In genomic region chr9:101999690-102000089, GRCm38 (mm10) we compare ENCODE assay signal across 25 mouse cellular contexts.
DNase-seq lines count a peak whose midpoint lies in the region; ATAC-seq and TF ChIP-seq lines count a peak whose summit lies in the region.
"Had no signal": no experiment of that assay in that cellular context is flagged by ENCODE, and none has a peak within 500 bp of the region (broad histone marks: within the 10 kb centered on the region; RNA-seq: fewer than 3 reads in every experiment).

No protein-coding gene starts in this region.

- H3K4me2 ChIP-seq in kidney, embryonic 14.5 days (replicated peaks; ENCODE audit: low read depth, low read length) = no peak overlapping the region
- H3K4me2 ChIP-seq in kidney, postnatal 0 days (ENCODE audit: low read length) = no peak overlapping the region
- no peak overlapping the region for H3K4me2 ChIP-seq in stomach, embryonic 14.5 days (replicated peaks; ENCODE audit: low read depth, low read length)
- H3K4me2 ChIP-seq in stomach, postnatal 0 days (replicated peaks; ENCODE audit: low read depth) = no peak overlapping the region
- H3K4me2 ChIP-seq: embryonic facial prominence, embryonic 12.5 days; forebrain, embryonic 13.5 days had no signal

- H3K36me3 ChIP-seq in heart, embryonic 10.5 days = no peaks in the 10 kb centered on the region
- no peaks in the 10 kb centered on the region for H3K36me3 ChIP-seq in kidney, embryonic 14.5 days (ENCODE audit: control insufficient read depth, insufficient read depth, low read length)
- H3K36me3 ChIP-seq in kidney, adult 2 months (ENCODE audit: control insufficient read depth, insufficient read depth, low read length) = no peaks in the 10 kb centered on the region
- H3K36me3 ChIP-seq in kidney, postnatal 0 days (ENCODE audit: insufficient read depth, low read length) = no peaks in the 10 kb centered on the region
- H3K36me3 ChIP-seq in stomach, embryonic 14.5 days (ENCODE audit: control insufficient read depth, insufficient read depth, low read length) = no peaks in the 10 kb centered on the region
- no peaks in the 10 kb centered on the region for H3K36me3 ChIP-seq in stomach, postnatal 0 days (ENCODE audit: control insufficient read depth, insufficient read depth, low read length)
- H3K36me3 ChIP-seq: embryonic facial prominence, embryonic 10.5 days; embryonic facial prominence, embryonic 12.5 days; G1E had no signal

- peak; percentile 52; the same call in 1 of the 2 replicates for ATAC-seq in kidney, embryonic 14.5 days (ENCODE audit: low FRiP score, low TSS enrichment)
- ATAC-seq in kidney, postnatal 0 days (replicated peaks; ENCODE audit: low FRiP score, low read depth) = no peak
- ATAC-seq in stomach, embryonic 14.5 days (ENCODE audit: insufficient number of reproducible peaks, insufficient read depth, low FRiP score, low read depth) = peak; percentile 34; the same call in 1 of the 2 replicates
- ATAC-seq in stomach, postnatal 0 days (ENCODE audit: low FRiP score, low TSS enrichment) = no peak
- ATAC-seq: activated CD4-positive, CD25-positive, alpha-beta regulatory T cell, adult 4 months; CD4-positive, CD25-positive, alpha-beta regulatory T cell, adult 4 months; forebrain, embryonic 13.5 days; Patski had no signal

- H3K4me3 ChIP-seq in heart, embryonic 10.5 days = no peak overlapping the region
- no peak overlapping the region for H3K4me3 ChIP-seq in kidney, embryonic 14.5 days (ENCODE audit: low read length)
- no peak overlapping the region for H3K4me3 ChIP-seq in kidney, adult 2 months (ENCODE audit: insufficient read depth, low read depth, low read length)
- H3K4me3 ChIP-seq in kidney, postnatal 0 days (replicated peaks; ENCODE audit: low read depth, low read length) = no peak overlapping the region
- H3K4me3 ChIP-seq in stomach, embryonic 14.5 days (ENCODE audit: low read depth, low read length) = no peak overlapping the region
- H3K4me3 ChIP-seq in stomach, postnatal 0 days (ENCODE audit: low read depth, low read length) = no peak overlapping the region
- H3K4me3 ChIP-seq: embryonic facial prominence, embryonic 10.5 days; embryonic facial prominence, embryonic 12.5 days; forebrain, embryonic 13.5 days had no signal

- intact Hi-C loops in heart, postnatal 25 days (cut with DNase I) = loop anchor here (5.0 kb wide), 1 partner anchor 307 kb away; no protein-coding TSS in a partner anchor

- TF ChIP-seq EP300 in stomach, postnatal 0 days (optimal IDR thresholded peaks at IDR 0.05) = no peak

- 0 out of 2 replicates have a peak, but pooled peaks cover 3% of the 10 kb centered on the region for H3K27me3 ChIP-seq in heart, embryonic 10.5 days (ENCODE audit: insufficient read depth, poor library complexity, severe bottlenecking)
- no peaks in the 10 kb centered on the region for H3K27me3 ChIP-seq in kidney, embryonic 14.5 days (ENCODE audit: control insufficient read depth, insufficient read depth, low read length)
- H3K27me3 ChIP-seq in kidney, adult 2 months (replicated peaks; ENCODE audit: control insufficient read depth, insufficient read depth, low read length) = no peaks in the 10 kb centered on the region
- no peaks in the 10 kb centered on the region for H3K27me3 ChIP-seq in kidney, postnatal 0 days (ENCODE audit: insufficient read depth, low read length)
- no peaks in the 10 kb centered on the region for H3K27me3 ChIP-seq in stomach, embryonic 14.5 days (ENCODE audit: control insufficient read depth, insufficient read depth, low read length)
- no peaks in the 10 kb centered on the region for H3K27me3 ChIP-seq in stomach, postnatal 0 days (ENCODE audit: control insufficient read depth, insufficient read depth, low read length)
- H3K27me3 ChIP-seq: CH12.LX; embryonic facial prominence, embryonic 12.5 days; forebrain, embryonic 13.5 days; Patski had no signal

- H3K9ac ChIP-seq in kidney, embryonic 14.5 days (ENCODE audit: low read depth, low read length) = no peak overlapping the region
- H3K9ac ChIP-seq in kidney, postnatal 0 days (ENCODE audit: low read depth, low read length) = no peak overlapping the region
- no peak overlapping the region for H3K9ac ChIP-seq in stomach, embryonic 14.5 days (replicated peaks; ENCODE audit: low read depth, low read length)
- H3K9ac ChIP-seq in stomach, postnatal 0 days (ENCODE audit: low read length) = no peak overlapping the region
- H3K9ac ChIP-seq: embryonic facial prominence, embryonic 12.5 days; forebrain, embryonic 13.5 days had no signal

- peak; percentile 67 for DNase-seq in heart, embryonic 10.5 days (ENCODE audit: low spot score)
- DNase-seq in heart, postnatal 25 days (ENCODE audit: low spot score) = no peak
- no peak for DNase-seq in kidney, adult 2 months
- peak; percentile 6 for DNase-seq in kidney, postnatal 0 days (ENCODE audit: low spot score)
- DNase-seq in kidney, adult 11 months = no peak
- no peak for DNase-seq in stomach, postnatal 0 days (ENCODE audit: low spot score)
- DNase-seq: adrenal gland, adult 8-10 months; adrenal gland, postnatal 14 days; adrenal gland, postnatal 36 days; B cell, adult 2 months; cerebellum, adult 11-12 months; cerebellum, adult 2 months; cerebellum, adult 9-10 months; cerebellum, postnatal 10 days; cerebellum, postnatal 25 days had no signal

- no peaks in the 10 kb centered on the region; the same call in 1 of the 2 replicates for H3K9me3 ChIP-seq in heart, embryonic 10.5 days
- no peaks in the 10 kb centered on the region for H3K9me3 ChIP-seq in kidney, embryonic 14.5 days (ENCODE audit: control insufficient read depth, low read length)
- no peaks in the 10 kb centered on the region for H3K9me3 ChIP-seq in kidney, postnatal 0 days (replicated peaks; ENCODE audit: low read length)
- no peaks in the 10 kb centered on the region for H3K9me3 ChIP-seq in stomach, embryonic 14.5 days (ENCODE audit: control insufficient read depth, low read depth, low read length)
- H3K9me3 ChIP-seq in stomach, postnatal 0 days (ENCODE audit: control insufficient read depth, low read length) = no peaks in the 10 kb centered on the region
- H3K9me3 ChIP-seq: embryonic facial prominence, embryonic 10.5 days; embryonic facial prominence, embryonic 12.5 days; forebrain, embryonic 13.5 days had no signal

- no peak overlapping the region for H3K27ac ChIP-seq in heart, embryonic 10.5 days
- H3K27ac ChIP-seq in kidney, embryonic 14.5 days (ENCODE audit: low read depth, low read length) = no peak overlapping the region
- no peak overlapping the region for H3K27ac ChIP-seq in kidney, adult 2 months (ENCODE audit: insufficient read depth, low read depth, low read length)
- H3K27ac ChIP-seq in kidney, postnatal 0 days = no peak overlapping the region
- H3K27ac ChIP-seq in stomach, embryonic 14.5 days (ENCODE audit: low read length) = no peak overlapping the region
- H3K27ac ChIP-seq in stomach, postnatal 0 days (replicated peaks) = no peak overlapping the region
- H3K27ac ChIP-seq: embryonic facial prominence, embryonic 10.5 days; embryonic facial prominence, embryonic 12.5 days; forebrain, embryonic 13.5 days had no signal

- TF ChIP-seq POLR2A in kidney, adult 2 months (IDR thresholded peaks at IDR 0.05; ENCODE audit: low read depth, low read length) = no peak

- peaks cover 27% of the 10 kb centered on the region for H3K4me1 ChIP-seq in heart, embryonic 10.5 days
- no peaks in the 10 kb centered on the region for H3K4me1 ChIP-seq in kidney, embryonic 14.5 days (ENCODE audit: control insufficient read depth, insufficient read depth, low read length)
- no peaks in the 10 kb centered on the region for H3K4me1 ChIP-seq in kidney, adult 2 months (ENCODE audit: control insufficient read depth, insufficient read depth, low read length)
- H3K4me1 ChIP-seq in kidney, postnatal 0 days (replicated peaks; ENCODE audit: insufficient read depth, low read length) = no peaks in the 10 kb centered on the region
- no peaks in the 10 kb centered on the region; the same call in 1 of the 2 replicates for H3K4me1 ChIP-seq in stomach, embryonic 14.5 days (ENCODE audit: control insufficient read depth, insufficient read depth, low read length)
- no peaks in the 10 kb centered on the region for H3K4me1 ChIP-seq in stomach, postnatal 0 days (replicated peaks; ENCODE audit: control insufficient read depth, insufficient read depth)
- H3K4me1 ChIP-seq: embryonic facial prominence, embryonic 10.5 days; embryonic facial prominence, embryonic 12.5 days had no signal

- WGBS in heart, embryonic 10.5 days = 78% methylated on average over 4 of the region's 4 CpGs
- 12% methylated on average over 4 of the region's 4 CpGs for WGBS in kidney, embryonic 14.5 days
- WGBS in kidney, adult 2 months = 47% methylated on average over 4 of the region's 4 CpGs
- 24% methylated on average over 4 of the region's 4 CpGs for WGBS in kidney, postnatal 0 days
- 38% methylated on average over 4 of the region's 4 CpGs for WGBS in stomach, embryonic 14.5 days
- WGBS in stomach, postnatal 0 days = 49% methylated on average over 4 of the region's 4 CpGs

- no peak for TF ChIP-seq CTCF in kidney, adult 2 months (conservative IDR thresholded peaks at IDR 0.05; ENCODE audit: insufficient read depth, insufficient read length, low read depth, low read length)
- no peak for TF ChIP-seq CTCF in kidney, postnatal 0 days (IDR thresholded peaks at IDR 0.05; ENCODE audit: low read depth)
- no peak for TF ChIP-seq CTCF in stomach, postnatal 0 days (IDR thresholded peaks at IDR 0.05; ENCODE audit: low read depth)

Comparison
In these comparisons a context has a peak if more than half of its experiments do, and no peak if none do; other contexts are left out.
1. DNase-seq: peak in heart, embryonic 10.5 days (single experiment) and kidney, postnatal 0 days (single experiment); none in heart, postnatal 25 days (single experiment), kidney, adult 2 months (single experiment), kidney, adult 11 months (single experiment) and stomach, postnatal 0 days (single experiment).
2. ATAC-seq: peak in kidney, embryonic 14.5 days (single experiment) and stomach, embryonic 14.5 days (single experiment); none in kidney, postnatal 0 days (single experiment) and stomach, postnatal 0 days (single experiment).